Mouse (Mus musculus) T-helper 1 cell (primary cell): ENCODE data around the gene Rhbdd1.

Experiments used
- in situ Hi-C: fragments of 300-600 bp; cut with MboI, MseI; formaldehyde crosslinking; loops from one replicate; pipeline ENCODE4 v1.15.1; 2025; ENCODE audit warnings: high pct_unique_total_duplicates

The Rhbdd1 gene

DNA sequence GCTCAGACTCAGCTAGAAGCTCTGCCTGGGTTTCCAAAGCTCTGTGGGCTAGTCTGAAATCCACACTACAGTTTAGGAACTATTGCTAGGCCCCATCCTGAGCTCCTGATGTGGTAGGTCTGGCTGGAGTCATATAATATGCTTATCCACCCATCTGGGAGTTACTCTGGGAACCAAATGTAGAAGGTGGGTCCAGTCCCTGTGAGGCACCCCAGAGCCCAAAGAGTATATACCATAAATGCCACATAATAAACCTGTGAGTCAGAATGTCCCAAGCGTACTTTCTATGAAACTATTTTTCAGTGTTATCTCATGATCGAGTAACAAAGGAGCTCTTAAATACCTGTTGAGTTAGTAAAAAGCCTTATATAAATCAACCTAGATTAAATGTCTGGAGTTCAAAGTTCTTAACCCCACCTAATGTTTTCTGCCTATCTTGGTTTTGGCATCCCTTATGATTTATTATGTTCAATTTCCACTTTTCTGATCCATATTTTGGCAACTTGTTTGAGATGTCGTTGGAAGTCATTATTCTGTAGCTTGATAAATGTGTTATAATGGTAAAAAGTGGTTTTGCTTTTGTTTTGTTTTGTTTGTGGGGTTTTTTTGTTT is 98.3 kb downstream of the Rhbdd1 start:
- in situ Hi-C loops: no loop called here

GRCm38 (mm10) chr1:82415641-82416040 is 99.4 kb downstream of the Rhbdd1 start:
- in situ Hi-C loops: no loop called here

DNA sequence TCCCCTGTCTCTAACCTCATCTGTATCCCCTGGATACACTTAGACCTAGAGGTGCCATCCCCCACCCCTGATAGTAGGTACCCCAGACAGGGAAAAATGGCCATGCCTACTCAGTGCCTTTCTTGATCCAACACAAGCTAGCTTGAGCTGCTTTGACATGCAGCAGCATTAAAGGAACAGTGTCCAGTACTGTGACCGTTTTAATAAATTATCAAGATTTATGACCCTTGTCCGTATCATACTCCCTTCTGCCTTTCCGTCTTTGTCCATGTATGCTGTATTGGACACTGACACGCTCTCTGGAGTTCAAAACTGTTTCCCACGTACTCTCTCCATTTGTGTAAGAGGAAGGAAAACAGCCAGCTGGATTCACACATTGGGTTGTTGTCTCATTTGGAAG is 111.5 kb downstream of the Rhbdd1 start:
- in situ Hi-C loops: loop anchor here (25.0 kb wide), 1 partner anchor 1115 kb away; no protein-coding TSS in a partner anchor

GRCm38 (mm10) chr1:82429061-82429460 is 112.8 kb downstream of the Rhbdd1 start:
- in situ Hi-C loops: loop anchor here (25.0 kb wide), 1 partner anchor 1117 kb away; no protein-coding TSS in a partner anchor

DNA sequence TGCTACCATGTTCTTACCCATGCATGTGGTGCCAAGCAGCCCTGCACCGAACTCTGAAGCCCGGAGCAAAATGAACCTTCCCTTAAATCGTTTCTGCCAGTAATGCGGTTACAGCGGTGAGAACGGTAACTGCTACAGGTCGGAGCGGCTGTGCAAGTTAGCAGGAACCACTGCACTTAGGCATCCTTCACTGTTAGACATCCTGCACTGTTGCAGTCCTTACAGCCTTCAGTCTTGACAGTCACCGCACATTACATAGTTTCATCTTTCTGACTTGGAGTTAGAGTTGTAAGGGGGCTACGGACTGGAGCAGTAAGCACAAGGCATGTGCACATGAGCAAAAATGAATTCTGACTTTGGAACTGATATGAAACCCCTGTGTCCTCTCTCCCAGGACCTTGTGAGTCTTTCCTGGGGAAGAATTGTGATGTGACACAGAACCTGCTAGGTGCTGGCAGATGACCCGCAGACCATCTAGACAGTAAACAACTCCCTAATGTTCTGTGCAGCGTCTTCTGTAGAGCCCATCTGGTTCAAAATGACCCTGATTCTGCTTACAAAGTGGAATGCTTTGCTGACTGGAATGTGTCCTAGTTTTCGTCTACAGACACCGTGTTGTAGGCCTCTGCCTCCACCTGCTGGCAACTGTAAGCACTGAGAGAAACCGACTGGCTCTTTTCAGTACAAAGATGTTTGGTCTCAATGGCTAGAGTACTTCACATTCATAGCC is 116.8 kb downstream of the Rhbdd1 start:
- in situ Hi-C loops: loop anchor here (25.0 kb wide), 1 partner anchor 1121 kb away; no protein-coding TSS in a partner anchor

DNA sequence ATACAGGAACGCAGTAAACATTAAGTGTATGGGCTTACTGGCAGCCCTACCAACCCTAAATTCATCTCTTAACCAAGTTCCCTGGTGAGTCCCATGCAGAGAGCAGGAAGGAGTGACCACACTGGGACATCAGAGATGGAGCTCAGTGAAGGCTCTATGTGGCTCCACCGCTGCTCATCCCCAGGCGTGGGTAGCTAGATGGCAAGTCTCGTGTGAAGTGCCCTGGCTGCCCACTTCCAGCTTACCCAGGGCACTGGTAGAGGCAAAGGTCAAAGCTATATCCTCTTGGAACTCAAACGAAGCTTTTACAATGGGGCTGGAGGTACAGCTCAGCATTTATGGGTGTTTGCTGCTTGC is 117.4 kb downstream of the Rhbdd1 start:
- in situ Hi-C loops: loop anchor here (25.0 kb wide), 1 partner anchor 1121 kb away; no protein-coding TSS in a partner anchor

DNA sequence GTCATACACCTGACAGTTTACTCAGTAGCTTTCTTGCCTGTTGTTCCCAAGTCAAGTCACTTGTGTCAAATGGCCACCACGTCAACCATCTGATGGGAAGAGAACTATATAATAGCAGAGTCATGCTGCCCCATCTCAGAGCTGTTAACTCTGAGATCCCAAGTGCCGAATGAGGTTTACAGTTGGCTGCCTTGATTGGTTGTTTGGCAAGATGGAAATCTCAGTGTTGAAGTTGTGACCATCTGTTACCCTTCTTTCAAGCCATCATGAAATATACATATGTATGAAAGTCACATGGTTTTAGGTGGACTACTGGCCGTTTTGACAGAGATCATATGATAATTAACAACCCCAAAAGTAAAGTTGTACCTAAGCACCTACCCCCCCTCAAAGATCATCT is 121.0 kb downstream of the Rhbdd1 start:
- in situ Hi-C loops: loop anchor here (25.0 kb wide), 1 partner anchor 1125 kb away; no protein-coding TSS in a partner anchor

DNA sequence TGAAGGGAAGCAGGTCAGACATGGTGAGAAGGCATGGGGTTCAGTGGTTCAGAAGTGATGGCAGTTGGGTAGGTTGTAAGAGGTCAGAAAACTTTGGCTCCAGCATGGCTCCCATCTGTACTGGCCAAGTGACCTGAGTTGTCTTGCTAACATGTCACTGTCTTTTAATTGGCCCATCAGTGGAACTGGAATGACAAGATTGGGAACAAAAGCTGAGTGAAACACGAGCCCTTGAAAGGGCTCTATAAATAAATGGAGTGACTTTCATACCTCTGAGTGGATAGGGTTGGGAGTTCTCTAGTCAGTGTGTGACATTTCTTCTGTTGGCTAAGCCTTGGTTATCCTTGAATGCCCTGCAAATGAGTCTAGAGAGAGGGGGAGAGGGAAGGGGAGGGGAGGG is 123.9 kb downstream of the Rhbdd1 start:
- in situ Hi-C loops: loop anchor here (25.0 kb wide), 1 partner anchor 1128 kb away; no protein-coding TSS in a partner anchor

- in situ Hi-C loops: loop anchor here (25.0 kb wide), 1 partner anchor 1131 kb away; no protein-coding TSS in a partner anchor
Observed at GRCm38 (mm10) chr1:82443517-82443916, 127.3 kb downstream of the Rhbdd1 start.

DNA sequence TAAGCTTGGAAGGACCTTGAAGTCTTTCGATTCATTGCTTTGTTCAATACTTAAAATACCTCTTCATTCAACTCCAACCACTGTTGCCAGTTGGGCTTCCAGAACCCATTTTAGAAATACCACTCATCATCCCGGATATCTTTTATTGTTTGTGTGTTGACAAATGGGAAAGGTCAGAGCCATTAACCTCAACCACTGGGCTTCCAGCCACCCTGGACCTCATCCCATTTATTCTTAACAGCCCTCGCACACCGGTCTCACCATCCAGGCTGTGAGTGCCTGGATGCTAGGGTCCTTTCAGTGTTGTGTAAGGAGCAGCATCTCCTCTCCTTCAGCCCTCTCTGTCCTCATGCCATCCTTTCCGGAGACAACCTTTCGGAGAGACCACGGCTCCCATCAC is 129.8 kb downstream of the Rhbdd1 start:
- in situ Hi-C loops: loop anchor here (25.0 kb wide), 1 partner anchor 1134 kb away; no protein-coding TSS in a partner anchor

DNA sequence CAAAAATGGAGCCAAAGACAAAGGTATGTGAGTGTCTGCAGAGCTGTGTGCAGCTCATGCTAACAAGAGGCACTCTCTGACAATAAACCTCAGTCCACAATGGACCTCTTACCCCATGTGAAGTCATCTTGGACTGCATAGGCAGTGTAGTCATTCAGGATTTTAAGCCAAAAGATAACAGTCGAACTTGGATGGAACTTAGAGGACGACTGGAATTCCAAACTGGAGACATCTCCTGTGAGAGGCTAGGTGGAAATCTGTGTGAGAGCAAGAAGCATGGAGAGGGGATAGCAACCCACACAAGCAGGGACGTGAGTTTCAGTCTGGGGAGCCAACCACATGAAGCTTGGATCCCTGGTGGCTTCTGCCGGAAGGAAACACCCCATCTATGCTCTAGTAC is 133.6 kb downstream of the Rhbdd1 start:
- in situ Hi-C loops: loop anchor here (25.0 kb wide), 1 partner anchor 1138 kb away; no protein-coding TSS in a partner anchor

GRCm38 (mm10) chr1:82451927-82452651 is 135.8 kb downstream of the Rhbdd1 start:
- in situ Hi-C loops: no loop called here

GRCm38 (mm10) chr1:82454031-82454430 is 137.8 kb downstream of the Rhbdd1 start:
- in situ Hi-C loops: no loop called here

DNA sequence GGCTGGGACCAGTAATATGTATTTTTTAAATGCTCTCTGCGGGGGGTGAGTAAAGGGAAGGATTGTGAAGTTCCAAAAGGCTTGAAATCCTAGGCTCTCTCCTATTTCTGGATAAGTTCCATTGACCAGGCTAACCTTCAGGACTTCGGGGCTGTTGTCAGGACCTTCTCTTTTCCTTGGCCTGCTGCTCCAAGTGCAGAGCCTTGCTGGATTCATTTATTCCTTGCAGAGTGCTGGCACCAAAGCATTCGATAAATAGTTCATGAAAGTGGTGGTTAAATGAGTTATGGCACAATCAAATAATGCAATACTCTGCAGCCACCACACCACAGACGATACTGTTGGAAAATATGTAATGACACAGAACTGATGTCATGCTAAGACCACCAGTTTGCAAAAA is 143.1 kb downstream of the Rhbdd1 start:
- in situ Hi-C loops: no loop called here

DNA sequence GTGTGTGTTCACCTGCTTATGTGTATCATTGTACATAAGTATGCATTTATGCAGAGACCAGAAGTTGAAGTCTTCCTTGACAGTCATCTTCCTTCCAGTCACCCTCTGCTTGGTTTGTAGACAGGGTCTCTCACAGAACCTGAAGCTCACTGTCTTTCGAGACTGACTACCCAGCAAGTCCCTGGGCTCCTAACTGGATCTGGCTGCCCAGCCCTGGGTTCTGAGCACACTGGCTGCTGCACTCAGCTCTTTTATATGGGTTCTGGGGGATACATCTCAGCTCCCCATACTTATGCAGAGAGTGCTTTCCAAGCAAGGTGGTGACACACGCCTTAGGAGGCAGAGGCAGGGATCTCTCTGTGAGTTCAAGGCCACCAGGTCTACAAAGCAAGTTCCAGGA is 143.7 kb downstream of the Rhbdd1 start:
- in situ Hi-C loops: no loop called here

DNA sequence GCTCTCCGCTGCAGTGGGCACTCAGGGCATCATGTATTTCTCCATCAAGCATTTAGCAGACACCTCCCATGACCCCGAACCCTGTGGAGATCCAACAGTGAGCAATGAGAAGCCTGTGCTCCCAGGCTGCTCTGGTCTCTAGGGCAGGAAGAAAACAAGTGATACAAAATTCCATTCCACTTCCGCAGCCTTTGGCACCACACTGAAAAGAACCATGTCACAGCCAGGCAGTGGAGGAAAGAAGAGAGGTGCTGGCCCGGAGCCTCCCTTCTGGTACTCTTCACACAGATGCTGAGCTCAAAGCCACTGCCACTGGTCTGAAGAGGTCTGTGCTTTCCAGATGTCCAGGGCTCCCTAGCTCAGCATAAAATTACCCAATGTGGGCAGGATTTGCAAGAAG is 144.8 kb downstream of the Rhbdd1 start:
- in situ Hi-C loops: no loop called here

GRCm38 (mm10) chr1:82465321-82465853 is 149.1 kb downstream of the Rhbdd1 start:
- in situ Hi-C loops: no loop called here

DNA sequence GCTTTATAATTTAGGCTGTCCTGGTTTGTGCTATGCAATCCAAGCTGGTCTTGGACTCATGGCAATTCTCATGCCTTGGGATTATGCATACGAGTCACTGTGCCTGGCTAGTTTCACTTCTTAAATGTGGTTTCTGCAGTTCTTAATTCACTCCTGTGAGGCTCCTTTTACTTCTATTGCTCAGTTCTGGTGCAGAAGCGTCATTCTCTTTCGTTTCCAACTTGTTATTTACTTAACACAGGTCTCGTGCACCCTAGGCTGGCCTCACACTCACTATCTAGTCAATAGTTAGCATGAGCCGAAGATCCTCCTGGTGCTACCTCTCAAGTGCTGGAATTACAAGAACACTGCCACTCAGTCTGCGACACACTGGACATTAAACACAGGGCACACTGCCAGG is 152.6 kb downstream of the Rhbdd1 start:
- in situ Hi-C loops: no loop called here

- in situ Hi-C loops: no loop called here
Observed at GRCm38 (mm10) chr1:82470516-82471225, 154.4 kb downstream of the Rhbdd1 start.

- in situ Hi-C loops: no loop called here
Observed at GRCm38 (mm10) chr1:82473467-82473866, 157.2 kb downstream of the Rhbdd1 start.

- in situ Hi-C loops: no loop called here
Observed at GRCm38 (mm10) chr1:82474461-82474961, 158.3 kb downstream of the Rhbdd1 start.
